Mouse (Mus musculus) T-cell, adult 66 days (primary cell): ENCODE data around the gene Dao. TPM values are rescaled to one million over a fixed set of nuclear protein-coding genes. Genes with fewer than 3 reads are reported as not detected.

ENCODE experiments used
- total RNA-seq, 2 experiments: library from RNA; stranded (reverse); gene quantifications; 3 replicates in 1 of 2; 4 replicates in 1 of 2; pipeline ENCODE4 v1.2.4; 2023

Dao gene
- not detected for total RNA-seq

DNA sequence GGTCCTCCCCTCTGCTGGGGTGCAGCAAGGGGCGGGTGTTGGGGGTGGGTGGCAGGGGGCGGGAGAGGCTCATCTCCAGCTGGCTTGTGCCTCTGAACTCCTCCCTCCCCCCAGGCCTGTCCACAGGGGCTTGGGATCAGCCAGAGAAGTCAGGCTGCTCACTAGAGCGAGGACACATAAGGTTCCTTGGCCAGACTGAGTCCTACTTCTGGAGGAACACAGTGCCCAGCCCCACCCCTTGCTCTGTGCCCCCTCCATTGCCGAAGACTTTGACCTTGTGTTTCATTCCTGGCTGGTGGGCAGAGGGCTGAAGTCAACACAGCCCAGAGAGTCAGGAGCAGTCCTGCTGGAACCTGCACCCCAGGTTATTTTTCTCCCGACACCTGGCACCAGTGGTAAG, at the start of gene Dao:
Gene Dao, plus strand, starts transcription at position 162 of the 400 bp plus-strand sequence.

GRCm38 (mm10) chr5:113993487-113994465, 9.7 kb upstream of the Dao start, which contains the start of gene Ssh1:
Gene Ssh1 (minus strand): TSS chr5:113993894.

GRCm38 (mm10) chr5:114065161-114065560, 61.7 kb downstream of the Dao start, which contains the start of gene Usp30:
Gene Usp30 (plus strand): TSS chr5:114065461.

Other genes with a start within 250 kb of the Dao start
- gene Sart3, start 231.2 kb upstream of the Dao start, total RNA-seq = 10 to 100 TPM; 65.5 to 66.0 TPM
- 10 to 100 TPM; 46.8 to 49.2 TPM for gene Iscu, start 231.0 kb upstream of the Dao start, total RNA-seq
- gene Tmem119, start 203.2 kb upstream of the Dao start, total RNA-seq = not detected
- gene Selplg, start 171.1 kb upstream of the Dao start, total RNA-seq = 100 to 1,000 TPM; 442 to 482 TPM
- 10 to 100 TPM; 70.3 to 76.0 TPM for gene Coro1c, start 94.9 kb upstream of the Dao start, total RNA-seq
- 10 to 100 TPM; 29.8 to 41.5 TPM for gene Ssh1, start 9.8 kb upstream of the Dao start, total RNA-seq
- 10 to 100 TPM; 22.5 to 26.0 TPM for gene Usp30, start 61.8 kb downstream of the Dao start, total RNA-seq
- gene Svop, start 87.9 kb downstream of the Dao start, total RNA-seq = not detected
- gene Alkbh2, start 124.5 kb downstream of the Dao start, total RNA-seq = 10 to 100 TPM in 1 of 2 experiments, 1 to 10 TPM in 1; 9.7 to 10.2 TPM
- gene Ung, start 126.7 kb downstream of the Dao start, total RNA-seq = 10 to 100 TPM; 18.3 to 19.3 TPM
- 10 to 100 TPM; 15.2 to 22.0 TPM for gene Acacb, start 142.8 kb downstream of the Dao start, total RNA-seq